Mouse (Mus musculus) right cerebral cortex, postnatal 25 days (tissue): ENCODE measurements at regions not wholly inside any gene's neighbourhood (a gene's known extent, or its start where the extent isn't known, plus 50 kb on each side); places are given as distances from the start of the nearest gene placed in this dataset.

Experiments used
- DNase-seq: peaks from one replicate; pipeline ENCODE4 v3.0.0; 2022

- DNase-seq: no peak
Measured at GRCm38 (mm10) chr1:121052120-121052501, 280.3 kb downstream of the Insig2 start.

- no peak for DNase-seq
Measured at GRCm38 (mm10) chr1:121053692-121054091, 278.7 kb downstream of the Insig2 start.

- no peak for DNase-seq
Measured at GRCm38 (mm10) chr1:121074569-121074968, 257.8 kb downstream of the Insig2 start.

- no peak for DNase-seq
Measured at GRCm38 (mm10) chr1:121082839-121083238, 249.6 kb downstream of the Insig2 start.

GRCm38 (mm10) chr1:121085101-121085727 is 247.2 kb downstream of the Insig2 start:
- DNase-seq: peak; percentile 10

GRCm38 (mm10) chr1:121087124-121087887 is 245.1 kb downstream of the Insig2 start:
- no peak for DNase-seq

- no peak for DNase-seq
Measured at GRCm38 (mm10) chr1:121090628-121091027, 241.8 kb downstream of the Insig2 start.

- no peak for DNase-seq
Measured at GRCm38 (mm10) chr1:121092870-121093269, 239.5 kb downstream of the Insig2 start.

GRCm38 (mm10) chr1:121096551-121097550 is 235.5 kb downstream of the Insig2 start:
- no peak for DNase-seq

- DNase-seq: no peak
Measured at GRCm38 (mm10) chr1:121111776-121112344, 220.5 kb downstream of the Insig2 start.

GRCm38 (mm10) chr1:121112464-121112863 is 219.9 kb downstream of the Insig2 start:
- no peak for DNase-seq

- DNase-seq: no peak
Measured at GRCm38 (mm10) chr1:121116626-121117025, 215.8 kb downstream of the Insig2 start.

GRCm38 (mm10) chr1:121123436-121123835 is 209.0 kb downstream of the Insig2 start:
- no peak for DNase-seq

- no peak for DNase-seq
Measured at GRCm38 (mm10) chr1:121136284-121136683, 196.1 kb downstream of the Insig2 start.

- no peak for DNase-seq
Measured at GRCm38 (mm10) chr1:121136846-121137245, 195.5 kb downstream of the Insig2 start.

- DNase-seq: no peak
Measured at GRCm38 (mm10) chr1:121144981-121145380, 187.4 kb downstream of the Insig2 start.

GRCm38 (mm10) chr1:121153476-121153875 is 178.9 kb downstream of the Insig2 start:
- no peak for DNase-seq

GRCm38 (mm10) chr1:121154616-121155015 is 177.8 kb downstream of the Insig2 start:
- no peak for DNase-seq

- DNase-seq: no peak
Measured at GRCm38 (mm10) chr1:121168651-121169050, 163.7 kb downstream of the Insig2 start.

- DNase-seq: no peak
Measured at GRCm38 (mm10) chr1:121176541-121176940, 155.8 kb downstream of the Insig2 start.

- no peak for DNase-seq
Measured at GRCm38 (mm10) chr1:121177136-121177907, 155.1 kb downstream of the Insig2 start.

- DNase-seq: no peak
Measured at GRCm38 (mm10) chr1:121177908-121178311, 154.5 kb downstream of the Insig2 start.
